Mouse (Mus musculus): ENCODE results near the gene Spef2. TPM values are rescaled to one million over a fixed set of nuclear protein-coding genes. Genes with fewer than 3 reads are reported as not detected.
A peak's percentile ranks its signal among the peaks of the same experiment; 100 is the strongest.
"Not testable (repeated sequence)": the region's sequence is repeated elsewhere in the genome, so short reads cannot be mapped to it uniquely, and the experiment has no call there.

Spef2 gene
- 0.75 and 0.81 TPM in 2 replicates for polyA plus RNA-seq (2015; fragmentation: Nextera tagmentation; extraction: Ambion mirVana)

DNA sequence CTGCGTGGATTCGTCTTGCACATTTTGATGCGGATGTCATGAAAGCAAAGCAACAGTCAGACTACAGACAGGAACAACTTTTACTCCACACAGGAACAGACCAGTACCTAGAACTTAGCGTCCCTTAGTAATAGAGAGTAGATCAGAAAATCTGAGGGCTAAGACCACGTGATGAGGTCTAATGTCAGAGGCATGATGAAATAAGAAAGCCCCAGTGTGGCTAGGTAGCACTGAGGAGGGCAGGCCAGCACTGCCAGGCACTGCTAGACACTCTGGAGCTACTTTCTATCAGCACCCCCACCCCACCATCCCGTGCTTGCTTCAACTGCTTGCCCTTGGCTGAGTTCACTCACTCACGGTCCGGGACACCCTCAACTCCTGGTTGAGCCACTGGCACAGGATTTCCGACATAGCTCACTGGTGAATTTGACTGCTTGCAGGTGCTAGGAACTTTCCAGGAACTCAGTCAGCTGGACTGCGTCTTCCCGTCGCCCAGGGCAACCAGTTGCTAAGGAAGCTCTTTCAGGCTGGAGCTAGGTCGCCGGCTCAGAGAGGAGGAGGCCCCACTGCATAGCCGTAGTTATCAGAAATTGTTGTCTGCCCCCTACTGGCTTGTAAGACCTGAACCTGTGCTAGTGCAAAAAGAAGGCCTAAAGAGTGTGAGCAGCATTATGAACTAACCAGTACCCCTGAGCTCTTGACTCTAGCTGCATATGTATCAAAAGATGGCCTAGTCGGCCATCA, at the start of gene Spef2:
Gene Spef2 (minus strand): TSS at position 510 of the 744 bp plus-strand sequence.
- ATAC-seq: peak; percentile 95
- WGBS: 32% methylated on average over 16 of the region's 16 CpGs

DNA sequence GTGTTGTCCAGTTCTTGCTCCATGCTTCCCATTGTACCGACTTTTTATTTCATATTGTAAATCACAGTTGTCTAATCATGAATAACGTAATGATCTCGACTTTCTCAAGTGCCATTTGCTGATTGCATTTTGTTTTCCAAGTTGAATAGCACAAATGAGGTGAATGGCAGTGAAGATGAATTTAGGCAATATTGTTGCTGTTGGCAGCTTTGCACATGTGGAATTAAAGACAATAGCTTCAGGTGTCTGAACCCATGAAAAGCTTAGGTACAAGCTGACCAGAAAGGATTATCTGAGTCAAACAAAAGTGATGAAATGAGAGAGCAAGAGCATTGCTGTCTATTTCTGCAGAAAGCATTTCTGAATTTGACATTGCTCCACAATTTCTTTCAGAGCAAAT, 45.5 kb upstream of the Spef2 start:
- Histone ChIP-seq H3K27me3 (replicated peaks; ENCODE audit: control insufficient read depth, insufficient read depth, low read length) (no peaks in the 10 kb centered on the region), H3K9me3 (ENCODE audit: control insufficient read depth, low read length) (no peaks in the 10 kb centered on the region), H3K4me2 (ENCODE audit: low read length) (no peak overlapping the region), H3K9ac (replicated peaks; ENCODE audit: low read depth, low read length) (no peak overlapping the region), H3K4me1 (replicated peaks; ENCODE audit: control insufficient read depth, insufficient read depth, low read length) (no peaks in the 10 kb centered on the region), H3K36me3 (ENCODE audit: control insufficient read depth, insufficient read depth) (no peaks in the 10 kb centered on the region), H3K4me3 (replicated peaks; ENCODE audit: low read length) (no peak overlapping the region), H3K27ac (ENCODE audit: low read length) (no peak overlapping the region)
- WGBS: 83% methylated on average over 3 of the region's 3 CpGs
- ATAC-seq: no peak

More for the DNA sequence above, at the start of gene Spef2:
- Histone ChIP-seq H3K4me2 (ENCODE audit: low read length) (peak within 1 kb of the TSS; percentile 37), H3K4me3 (replicated peaks; ENCODE audit: low read length) (peak within 1 kb of the TSS; percentile 24), H3K9ac (replicated peaks; ENCODE audit: low read depth, low read length) (no peak within 1 kb of the TSS), H3K27me3 (replicated peaks; ENCODE audit: control insufficient read depth, insufficient read depth, low read length) (no peaks in the 10 kb centered on the region), H3K27ac (ENCODE audit: low read length) (no peak within 1 kb of the TSS), H3K9me3 (ENCODE audit: control insufficient read depth, low read length) (no peaks in the 10 kb centered on the region), H3K4me1 (replicated peaks; ENCODE audit: control insufficient read depth, insufficient read depth, low read length) (no peaks in the 10 kb centered on the region; the same call in 1 of the 2 replicates), H3K36me3 (ENCODE audit: control insufficient read depth, insufficient read depth) (no peaks in the 10 kb centered on the region)

DNA sequence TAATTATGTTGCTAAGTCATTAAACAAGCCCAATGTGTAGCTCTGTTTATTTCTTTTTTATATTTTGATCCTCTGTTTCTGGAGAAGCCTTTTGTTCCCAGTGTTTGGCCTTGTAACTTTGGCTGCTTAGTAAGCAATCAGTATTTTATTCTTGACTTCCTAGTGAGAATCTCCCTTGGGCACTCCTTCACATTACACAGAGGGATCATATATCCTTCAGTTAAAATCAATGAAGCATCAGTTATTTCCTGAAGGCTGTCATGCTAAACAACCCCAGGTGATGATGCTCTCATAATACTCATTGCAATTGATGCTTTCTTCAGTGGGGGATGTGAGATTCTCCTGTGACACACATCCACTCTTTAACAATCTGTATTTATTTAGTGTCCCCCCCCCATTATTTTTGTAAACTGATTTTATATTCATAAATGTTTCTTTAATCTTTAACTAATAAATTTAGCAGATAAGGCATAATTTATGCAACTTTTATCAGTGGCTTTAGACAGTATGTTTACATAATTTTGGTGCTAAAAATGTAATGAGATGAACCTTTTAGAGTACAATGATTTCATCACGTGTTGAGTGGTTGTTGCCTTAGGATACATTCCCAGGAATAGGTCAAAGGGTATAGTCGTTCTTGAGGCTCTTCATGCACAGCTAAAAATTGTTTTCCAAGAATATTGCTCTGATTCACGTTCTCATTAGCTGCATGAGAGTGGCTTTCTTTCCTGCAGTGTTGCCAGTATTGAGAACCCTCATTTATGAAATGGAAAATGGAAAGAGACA, 39.8 kb upstream of the Spef2 start:
- H3K27ac ChIP-seq (ENCODE audit: low read length): no peak overlapping the region
- no peak overlapping the region for H3K4me2 ChIP-seq (ENCODE audit: low read length)
- no peaks in the 10 kb centered on the region for H3K4me1 ChIP-seq (replicated peaks; ENCODE audit: control insufficient read depth, insufficient read depth, low read length)
- no peak overlapping the region for H3K9ac ChIP-seq (replicated peaks; ENCODE audit: low read depth, low read length)
- H3K36me3 ChIP-seq (ENCODE audit: control insufficient read depth, insufficient read depth): no peaks in the 10 kb centered on the region
- 65% methylated on average over 3 of the region's 3 CpGs for WGBS
- H3K4me3 ChIP-seq (replicated peaks; ENCODE audit: low read length): no peak overlapping the region
- no peaks in the 10 kb centered on the region for H3K9me3 ChIP-seq (ENCODE audit: control insufficient read depth, low read length)
- ATAC-seq: no peak
- H3K27me3 ChIP-seq (replicated peaks; ENCODE audit: control insufficient read depth, insufficient read depth, low read length): no peaks in the 10 kb centered on the region

DNA sequence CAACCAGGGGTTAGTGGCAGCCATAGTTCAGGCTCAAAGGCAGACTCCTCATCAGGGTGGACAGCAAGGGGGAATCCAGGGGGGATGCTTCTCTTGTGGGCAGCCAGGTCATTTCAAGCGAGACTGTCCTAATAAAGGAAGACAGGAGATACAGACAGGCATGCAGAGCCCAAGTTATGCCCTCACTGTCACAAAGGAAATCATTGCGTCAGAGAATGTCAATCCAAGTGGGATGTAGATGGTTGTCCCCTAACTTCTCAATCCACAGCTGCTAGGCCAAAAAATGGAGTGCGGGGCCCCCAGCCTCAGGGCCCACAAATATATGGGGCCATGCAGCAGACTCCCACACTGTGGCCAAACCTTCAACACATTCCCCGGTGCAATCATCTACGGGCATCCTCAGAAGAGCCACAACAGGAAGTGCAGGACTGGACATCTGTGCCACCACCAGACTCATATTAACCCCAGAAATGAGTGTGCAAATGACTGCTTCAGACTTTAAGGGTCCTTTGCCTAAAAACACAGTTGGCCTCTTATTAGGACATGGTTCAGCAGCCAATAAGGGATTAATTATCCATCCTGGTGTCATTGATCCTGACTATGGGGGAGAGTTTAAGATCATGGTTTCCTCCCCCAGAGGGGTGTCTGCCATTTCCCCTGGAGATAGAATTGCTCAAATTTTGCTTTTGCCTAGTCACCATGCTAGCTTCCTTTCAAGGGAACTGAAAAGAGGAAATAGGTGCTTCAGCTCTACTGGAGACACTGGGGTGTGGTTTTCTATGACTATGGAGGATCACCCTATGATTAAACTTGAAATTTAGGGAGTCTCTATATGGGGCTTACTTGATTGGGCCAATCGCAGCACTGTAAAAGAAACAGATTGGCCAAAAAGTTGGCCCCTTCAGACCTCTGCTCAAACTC, 25.8 kb upstream of the Spef2 start:
- WGBS: 99% methylated on average over 6 of the region's 6 CpGs
- not testable (repeated sequence) for H3K9ac ChIP-seq (replicated peaks; ENCODE audit: low read depth, low read length); H3K27me3 ChIP-seq (replicated peaks; ENCODE audit: control insufficient read depth, insufficient read depth, low read length); H3K4me1 ChIP-seq (replicated peaks; ENCODE audit: control insufficient read depth, insufficient read depth, low read length); H3K9me3 ChIP-seq (ENCODE audit: control insufficient read depth, low read length); H3K4me2 ChIP-seq (ENCODE audit: low read length); H3K4me3 ChIP-seq (replicated peaks; ENCODE audit: low read length); H3K27ac ChIP-seq (ENCODE audit: low read length); ATAC-seq; H3K36me3 ChIP-seq (ENCODE audit: control insufficient read depth, insufficient read depth)

DNA sequence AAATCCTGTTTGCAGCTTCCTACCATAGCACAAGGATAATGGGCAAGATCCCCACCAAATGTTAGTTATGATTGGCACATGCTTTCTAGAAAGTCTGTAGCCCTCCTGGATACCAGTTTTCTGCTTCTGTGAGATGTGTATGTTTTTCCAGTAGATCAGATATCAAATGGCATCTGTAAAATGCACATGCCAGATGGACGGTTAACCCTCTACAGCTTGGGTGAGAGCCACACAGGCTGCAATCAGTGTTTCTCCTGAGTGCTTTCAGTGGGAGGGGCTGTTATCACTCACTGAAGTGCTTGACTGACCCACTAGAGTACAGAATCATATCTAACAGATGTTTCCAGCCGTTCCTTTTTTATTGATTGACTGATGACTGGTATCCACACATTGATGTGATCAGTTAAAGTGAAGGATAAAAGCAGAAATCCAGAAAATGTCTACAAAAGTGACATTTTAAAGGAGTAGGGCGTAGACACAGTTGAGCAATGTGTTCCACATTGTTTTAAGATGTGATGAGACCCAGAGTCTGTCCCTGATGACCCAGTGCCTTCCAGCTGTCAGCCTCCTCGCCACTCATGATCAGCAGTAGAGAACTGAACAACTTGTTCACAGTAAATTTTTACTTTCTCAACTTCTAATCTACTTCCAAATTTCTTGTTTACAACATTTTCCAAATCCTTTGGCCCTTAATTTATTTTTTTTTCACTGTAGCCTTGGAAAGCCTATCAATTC, 19.7 kb upstream of the Spef2 start:
- H3K27me3 ChIP-seq (replicated peaks; ENCODE audit: control insufficient read depth, insufficient read depth, low read length): no peaks in the 10 kb centered on the region
- ATAC-seq: peak; percentile 28; the same call in 1 of the 2 replicates
- no peak overlapping the region for H3K27ac ChIP-seq (ENCODE audit: low read length)
- 72% methylated on average over 4 of the region's 4 CpGs for WGBS
- no peaks in the 10 kb centered on the region for H3K4me1 ChIP-seq (replicated peaks; ENCODE audit: control insufficient read depth, insufficient read depth, low read length)
- no peak overlapping the region for H3K4me3 ChIP-seq (replicated peaks; ENCODE audit: low read length)
- H3K9ac ChIP-seq (replicated peaks; ENCODE audit: low read depth, low read length): no peak overlapping the region
- H3K36me3 ChIP-seq (ENCODE audit: control insufficient read depth, insufficient read depth): no peaks in the 10 kb centered on the region
- no peaks in the 10 kb centered on the region for H3K9me3 ChIP-seq (ENCODE audit: control insufficient read depth, low read length)
- no peak overlapping the region for H3K4me2 ChIP-seq (ENCODE audit: low read length)

DNA sequence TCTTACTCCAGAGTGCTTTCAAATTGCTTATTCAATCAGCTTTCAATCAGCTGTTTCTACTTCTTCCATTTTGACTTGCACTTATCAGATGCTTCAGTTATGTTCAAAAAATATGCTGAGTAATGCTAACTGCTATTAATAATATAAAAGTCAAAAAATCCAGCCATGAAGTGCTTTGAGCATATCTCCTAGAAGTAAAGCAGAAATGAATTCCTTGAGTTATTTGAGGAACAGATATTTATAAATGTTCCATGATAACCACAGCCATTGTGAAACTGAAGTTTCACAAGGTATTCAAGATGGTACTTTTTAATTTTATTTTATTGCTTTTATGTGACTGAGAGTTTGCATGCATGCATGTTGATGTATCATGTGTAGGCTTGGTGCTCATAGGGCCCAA, 18.4 kb upstream of the Spef2 start:
- Histone ChIP-seq H3K4me2 (ENCODE audit: low read length) (no peak overlapping the region), H3K27ac (ENCODE audit: low read length) (no peak overlapping the region), H3K27me3 (replicated peaks; ENCODE audit: control insufficient read depth, insufficient read depth, low read length) (no peaks in the 10 kb centered on the region), H3K9me3 (ENCODE audit: control insufficient read depth, low read length) (no peaks in the 10 kb centered on the region), H3K4me3 (replicated peaks; ENCODE audit: low read length) (no peak overlapping the region), H3K4me1 (replicated peaks; ENCODE audit: control insufficient read depth, insufficient read depth, low read length) (no peaks in the 10 kb centered on the region), H3K9ac (replicated peaks; ENCODE audit: low read depth, low read length) (no peak overlapping the region), H3K36me3 (ENCODE audit: control insufficient read depth, insufficient read depth) (no peaks in the 10 kb centered on the region)
- ATAC-seq: no peak

DNA sequence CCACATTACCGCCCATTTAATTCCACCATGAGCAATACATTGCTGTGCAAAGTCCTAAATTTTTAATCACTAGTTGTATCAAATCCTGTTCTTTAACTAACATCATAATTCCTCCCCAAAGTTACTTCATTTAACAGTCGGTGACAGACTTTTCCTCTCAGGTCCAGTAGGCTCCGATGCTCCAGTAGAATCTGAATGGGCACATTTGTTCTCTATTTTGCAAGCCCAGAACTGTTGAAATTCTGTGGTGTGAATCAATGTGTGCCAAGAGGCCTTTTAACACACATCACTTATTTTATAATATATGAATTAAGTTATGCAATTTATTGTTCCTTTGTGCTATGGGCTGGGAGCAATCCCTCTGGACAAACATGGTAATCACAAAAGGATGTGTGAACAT, 2.3 kb upstream of the Spef2 start:
- Histone ChIP-seq H3K27me3 (replicated peaks; ENCODE audit: control insufficient read depth, insufficient read depth, low read length) (no peaks in the 10 kb centered on the region), H3K27ac (ENCODE audit: low read length) (no peak overlapping the region), H3K36me3 (ENCODE audit: control insufficient read depth, insufficient read depth) (no peaks in the 10 kb centered on the region), H3K4me3 (replicated peaks; ENCODE audit: low read length) (no peak overlapping the region), H3K9me3 (ENCODE audit: control insufficient read depth, low read length) (no peaks in the 10 kb centered on the region), H3K4me1 (replicated peaks; ENCODE audit: control insufficient read depth, insufficient read depth, low read length) (no peaks in the 10 kb centered on the region; the same call in 1 of the 2 replicates), H3K9ac (replicated peaks; ENCODE audit: low read depth, low read length) (no peak overlapping the region), H3K4me2 (ENCODE audit: low read length) (no peak overlapping the region)
- no peak for ATAC-seq
- 93% methylated on average over 3 of the region's 3 CpGs for WGBS

DNA sequence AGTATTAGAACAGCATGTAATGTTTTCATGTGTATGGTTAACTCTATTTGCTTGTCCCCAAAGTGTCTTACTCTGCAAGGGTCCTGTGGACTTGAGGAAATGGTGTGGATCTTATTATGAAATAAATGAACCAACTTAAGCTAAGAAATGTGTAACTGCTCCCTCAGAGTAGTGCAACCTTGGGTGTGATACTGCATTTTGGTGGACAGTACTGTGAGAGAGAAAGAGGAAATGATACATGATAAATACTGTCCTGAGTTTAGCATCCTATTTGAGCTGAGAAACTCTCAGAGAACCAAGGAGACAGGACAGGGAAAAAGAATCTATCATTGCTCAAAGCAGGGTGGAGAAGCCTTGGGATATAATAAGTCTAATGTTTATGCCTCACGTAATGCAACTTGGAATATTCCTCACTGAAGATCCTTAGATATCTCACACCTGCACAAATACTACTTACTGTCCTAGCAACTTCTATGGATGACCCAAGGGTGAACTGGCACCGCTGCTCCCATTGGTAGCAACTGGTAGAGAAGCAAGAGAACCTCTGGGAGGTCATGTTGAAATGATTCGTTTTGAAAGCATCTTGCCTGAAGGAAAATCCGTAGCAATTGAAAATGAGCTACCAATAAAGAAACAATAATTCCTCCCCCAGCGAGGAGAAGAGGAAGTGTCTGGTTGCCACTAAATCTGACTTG, 1.1 kb downstream of the Spef2 start:
- no peak overlapping the region for H3K4me3 ChIP-seq (replicated peaks; ENCODE audit: low read length)
- no peaks in the 10 kb centered on the region; the same call in 1 of the 2 replicates for H3K4me1 ChIP-seq (replicated peaks; ENCODE audit: control insufficient read depth, insufficient read depth, low read length)
- H3K9me3 ChIP-seq (ENCODE audit: control insufficient read depth, low read length): no peaks in the 10 kb centered on the region
- no peaks in the 10 kb centered on the region for H3K36me3 ChIP-seq (ENCODE audit: control insufficient read depth, insufficient read depth)
- no peak overlapping the region for H3K9ac ChIP-seq (replicated peaks; ENCODE audit: low read depth, low read length)
- 76% methylated on average over 5 of the region's 5 CpGs for WGBS
- ATAC-seq: no peak
- H3K27ac ChIP-seq (ENCODE audit: low read length): no peak overlapping the region
- H3K4me2 ChIP-seq (ENCODE audit: low read length): no peak overlapping the region
- no peaks in the 10 kb centered on the region for H3K27me3 ChIP-seq (replicated peaks; ENCODE audit: control insufficient read depth, insufficient read depth, low read length)
